Mouse (Mus musculus): ENCODE measurements at regions not wholly inside any gene's neighbourhood (a gene's known extent, or its start where the extent isn't known, plus 50 kb on each side); places are given as distances from the start of the nearest gene placed in this dataset.

- TF ChIP-seq CTCF (IDR thresholded peaks at IDR 0.05; ENCODE audit: low read depth) (no peak), EP300 (IDR thresholded peaks at IDR 0.05; ENCODE audit: low read depth) (no peak)
Measured at GRCm38 (mm10) chr2:21091058-21091971, 113.8 kb downstream of the Enkur start.

Data from liver, postnatal 0 days (tissue).